Mouse (Mus musculus) heart, adult 2 months (tissue): ENCODE measurements around the gene Mxd4.

Experiments
- CTCF ChIP-seq: fragments of 200-600 bp; IDR thresholded peaks from 2 replicates; pipeline ENCODE4 v1.8.1; 2022; ENCODE audit warnings: antibody characterized with exemption, mild to moderate bottlenecking, moderate library complexity
- POLR2A ChIP-seq: fragments of 200-500 bp; IDR thresholded peaks from 2 replicates; pipeline ENCODE4 v1.6.1; 2011; ENCODE audit warnings: mild to moderate bottlenecking, low read depth, low read length, control low read depth; ENCODE audit not compliant: insufficient read depth

GRCm38 (mm10) chr5:34216025-34216424, 28.5 kb upstream of the Mxd4 start:
- TF ChIP-seq CTCF: no peak
- TF ChIP-seq POLR2A: no peak
